Mouse (Mus musculus) cerebellum, adult 11-12 months (tissue): ENCODE data around the gene Megf11.
A peak's percentile ranks its signal among the peaks of the same experiment; 100 is the strongest.

Experiments
- DNase-seq: peaks from one replicate; pipeline ENCODE4 v3.0.0; 2022

The Megf11 gene

GRCm38 (mm10) chr9:64612121-64612983 is 226.9 kb downstream of the Megf11 start:
- DNase-seq, result peak; percentile 55

DNA sequence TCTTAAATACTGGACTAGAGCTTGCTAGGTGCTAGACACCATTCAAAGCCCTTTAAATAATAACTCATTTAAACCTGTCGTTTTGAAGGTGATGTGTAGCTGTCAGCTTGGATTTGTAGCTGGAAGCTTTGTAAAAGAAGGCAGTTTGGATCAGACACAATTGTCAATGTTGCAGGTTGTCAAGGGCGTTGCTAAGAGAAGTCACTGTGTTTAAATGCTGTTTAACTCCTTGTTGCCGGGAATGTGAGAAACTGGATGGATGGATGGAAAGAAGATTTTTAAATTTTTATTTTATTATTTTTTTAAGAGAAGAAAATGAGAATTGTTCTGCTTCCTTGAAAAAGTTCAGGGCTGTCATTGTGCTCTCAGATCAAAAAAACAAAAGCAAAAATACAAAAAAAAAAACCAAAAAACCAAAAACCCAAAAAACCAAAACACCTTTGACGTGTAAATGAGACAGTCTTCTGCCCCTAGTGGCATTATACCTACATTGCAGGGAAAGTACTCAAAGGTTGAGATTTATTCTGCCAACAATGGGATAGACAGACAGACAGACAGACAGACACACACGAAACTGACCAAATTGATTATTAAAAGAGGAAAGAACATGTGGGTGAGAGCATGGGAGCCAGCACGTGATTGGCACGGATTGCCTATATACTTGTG is 227.7 kb downstream of the Megf11 start:
- DNase-seq, result peak; percentile 11

- no peak for DNase-seq
These were observed 232.0 kb downstream of the Megf11 start for GRCm38 (mm10) chr9:64617413-64617812.

DNA sequence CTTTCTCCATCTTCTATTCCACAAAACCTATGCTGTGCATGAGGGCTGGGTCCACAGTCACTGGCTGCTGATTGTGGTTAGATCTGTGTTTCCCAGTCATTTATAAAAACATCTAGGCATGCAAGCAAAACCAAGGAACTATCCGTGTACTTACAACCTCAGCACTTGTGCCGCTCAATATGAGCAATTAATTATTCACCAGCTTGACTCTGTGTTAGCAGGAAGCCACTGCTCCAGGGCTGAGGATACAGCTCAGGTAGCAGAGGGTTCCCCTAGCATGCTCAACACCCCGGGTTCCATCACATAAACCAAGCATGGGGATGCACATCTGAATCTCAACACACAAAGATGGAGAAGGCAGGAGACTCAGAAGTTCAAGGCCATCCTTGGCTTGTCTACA is 233.0 kb downstream of the Megf11 start:
- no peak for DNase-seq

GRCm38 (mm10) chr9:64619440-64619839 is 234.0 kb downstream of the Megf11 start:
- DNase-seq, result no peak

DNA sequence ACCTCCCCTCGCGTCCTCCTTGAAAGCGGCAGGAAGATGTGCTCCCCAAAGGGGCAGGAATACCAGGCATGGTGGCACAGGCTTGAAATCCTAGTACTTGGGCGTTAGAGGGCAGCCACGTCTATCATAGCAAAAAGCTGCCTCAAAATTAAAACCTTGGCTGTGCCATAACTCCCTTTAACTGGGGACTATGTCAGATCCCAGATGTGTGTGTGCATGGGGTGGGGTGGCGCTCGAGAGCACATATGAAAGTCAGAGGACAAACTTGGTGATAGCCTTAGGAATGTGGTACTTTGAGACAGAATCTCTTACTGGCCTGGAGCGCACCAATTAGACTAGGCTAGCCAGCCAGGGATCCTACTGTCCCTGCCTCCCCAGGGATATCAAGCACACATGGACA is 235.2 kb downstream of the Megf11 start:
- DNase-seq, result peak; percentile 28

DNA sequence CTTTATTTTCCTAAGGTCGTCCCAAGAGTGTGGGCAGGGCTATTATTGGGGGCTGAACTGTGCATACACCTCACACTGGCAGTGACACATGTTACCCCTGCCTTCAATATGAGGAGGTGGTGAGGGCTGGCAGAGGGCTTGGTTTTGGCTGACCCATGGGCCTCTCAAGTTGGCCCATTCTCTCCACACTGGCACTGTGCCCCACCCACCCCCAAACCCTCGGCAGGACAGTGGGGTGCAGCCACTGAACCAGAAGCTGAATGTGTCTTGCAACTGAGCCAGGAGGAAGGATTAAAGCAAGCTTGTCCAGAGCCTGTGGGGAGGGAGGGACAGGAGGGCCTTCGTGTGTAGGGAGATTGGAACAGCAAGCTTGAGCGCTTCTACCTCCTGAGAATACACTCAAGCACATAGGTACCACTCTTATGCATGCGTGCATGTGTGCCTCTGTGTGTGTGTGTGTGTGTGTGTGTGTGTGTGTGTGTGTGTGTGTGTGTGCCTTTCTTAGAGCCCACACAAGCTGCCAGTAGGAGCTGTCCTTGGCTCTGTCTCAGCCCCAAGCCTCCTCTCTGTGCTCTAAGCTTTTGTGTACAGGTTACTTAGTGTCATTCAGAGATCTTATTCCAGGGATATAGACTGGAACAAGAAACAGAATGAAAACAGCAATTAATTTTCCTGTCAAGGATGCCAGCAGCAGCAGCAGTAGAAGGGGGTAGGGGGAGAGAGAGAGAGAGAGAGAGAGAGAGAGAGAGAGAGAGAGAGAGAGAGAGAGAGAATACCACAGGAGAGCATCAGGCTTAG is 236.3 kb downstream of the Megf11 start:
- DNase-seq, result peak; percentile 91

DNA sequence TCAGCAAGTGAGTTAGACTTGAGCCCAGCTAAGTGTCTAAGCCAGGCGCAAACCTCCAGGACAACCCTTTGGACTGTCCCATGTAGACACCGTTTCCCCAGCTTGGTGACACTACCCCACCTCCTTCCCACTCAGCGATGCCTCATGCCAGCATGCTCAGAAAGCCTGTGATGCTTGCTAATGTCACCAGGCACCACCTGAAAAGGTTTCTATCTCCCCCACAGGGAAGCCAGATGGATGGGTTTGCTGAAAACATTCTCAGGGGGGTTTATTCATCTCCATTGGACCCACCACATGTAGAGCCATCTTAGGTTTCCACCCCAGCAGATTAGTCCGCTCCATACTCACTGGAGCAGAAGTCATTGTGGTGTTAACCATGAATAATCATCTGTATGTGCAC is 237.9 kb downstream of the Megf11 start:
- peak; percentile 73 for DNase-seq

DNA sequence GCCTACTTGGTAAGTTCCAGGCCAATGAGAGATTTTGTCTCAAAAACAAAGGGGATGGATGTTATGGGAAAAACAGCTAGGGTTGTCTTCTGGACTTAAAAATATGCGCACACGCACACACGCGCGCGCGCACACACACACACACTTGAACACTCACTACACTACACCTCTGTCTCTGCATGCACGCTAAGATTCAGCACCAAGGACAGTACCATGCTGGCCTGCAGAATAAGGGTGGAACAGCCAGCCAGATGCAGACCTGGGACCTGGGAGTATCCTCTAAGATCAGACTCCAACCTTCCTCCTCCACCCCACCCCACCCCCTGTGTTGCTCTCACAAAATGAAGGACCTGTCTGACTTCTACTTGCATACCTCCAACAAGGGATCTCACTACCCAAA is 239.1 kb downstream of the Megf11 start:
- no peak for DNase-seq

DNA sequence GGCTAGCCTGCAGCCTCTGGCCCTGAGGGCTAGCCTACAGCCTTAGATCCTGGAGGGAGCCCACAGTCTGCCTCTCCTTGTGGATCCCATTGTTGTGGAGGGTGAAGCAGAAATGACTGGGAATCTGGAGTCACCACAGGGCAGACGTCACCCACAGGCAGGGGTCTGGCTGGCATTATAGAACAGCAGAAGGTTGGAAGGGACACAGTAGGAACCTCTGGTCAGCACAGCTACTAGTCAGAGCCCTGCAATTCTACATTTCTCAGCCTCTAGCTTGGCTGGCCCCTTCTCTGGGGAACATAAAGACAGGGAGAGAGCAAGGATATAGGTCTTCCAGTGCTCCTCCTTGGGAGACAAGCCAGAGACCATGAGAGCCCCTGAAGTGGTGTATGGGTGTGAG is 244.4 kb downstream of the Megf11 start:
- DNase-seq, result no peak

DNA sequence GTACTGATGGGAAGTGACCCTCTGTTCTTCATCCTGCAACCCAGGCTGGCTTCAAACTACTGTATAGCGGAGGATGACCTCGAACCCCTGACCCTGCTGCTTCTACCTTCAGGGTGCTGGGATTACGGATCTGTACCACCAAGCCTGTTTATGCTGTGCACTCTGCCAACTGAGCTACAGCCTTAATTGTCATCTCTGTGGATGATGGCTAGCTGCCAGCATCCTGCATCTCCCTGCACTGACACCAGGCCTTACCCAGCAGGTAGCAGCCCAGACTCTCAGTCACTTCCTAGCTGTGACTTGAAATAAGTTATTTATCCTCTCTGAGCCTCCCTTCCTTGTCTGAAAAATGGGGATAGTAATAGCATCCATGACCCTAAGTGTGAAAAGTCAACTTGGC is 247.7 kb downstream of the Megf11 start:
- DNase-seq, result peak; percentile 78

GRCm38 (mm10) chr9:64636111-64636510 is 250.7 kb downstream of the Megf11 start:
- no peak for DNase-seq

DNA sequence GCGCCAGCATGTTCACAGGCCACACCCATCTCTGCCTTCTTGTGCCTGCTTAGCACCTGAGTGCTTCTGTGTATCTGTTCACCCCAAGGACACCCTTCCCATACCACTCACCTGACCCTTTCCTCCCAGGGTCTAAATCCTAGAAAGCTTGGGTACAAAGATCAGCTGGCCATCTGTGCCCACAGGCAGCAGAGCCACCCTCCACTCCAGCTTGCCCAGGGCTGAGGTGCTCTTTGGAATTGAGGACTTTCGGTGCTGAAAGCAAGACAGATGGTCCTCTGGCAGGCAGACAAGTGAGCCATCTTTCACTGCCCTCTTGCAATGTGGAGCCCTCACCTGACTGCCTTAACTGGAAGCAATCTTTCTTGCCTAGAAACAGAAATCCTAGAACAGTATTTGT is 251.5 kb downstream of the Megf11 start:
- DNase-seq, result peak; percentile 89

GRCm38 (mm10) chr9:64638250-64638649 is 252.8 kb downstream of the Megf11 start:
- DNase-seq, result peak; percentile 60

GRCm38 (mm10) chr9:64639664-64640063 is 254.2 kb downstream of the Megf11 start:
- peak; percentile 68 for DNase-seq

GRCm38 (mm10) chr9:64644129-64644528 is 258.7 kb downstream of the Megf11 start:
- no peak for DNase-seq

DNA sequence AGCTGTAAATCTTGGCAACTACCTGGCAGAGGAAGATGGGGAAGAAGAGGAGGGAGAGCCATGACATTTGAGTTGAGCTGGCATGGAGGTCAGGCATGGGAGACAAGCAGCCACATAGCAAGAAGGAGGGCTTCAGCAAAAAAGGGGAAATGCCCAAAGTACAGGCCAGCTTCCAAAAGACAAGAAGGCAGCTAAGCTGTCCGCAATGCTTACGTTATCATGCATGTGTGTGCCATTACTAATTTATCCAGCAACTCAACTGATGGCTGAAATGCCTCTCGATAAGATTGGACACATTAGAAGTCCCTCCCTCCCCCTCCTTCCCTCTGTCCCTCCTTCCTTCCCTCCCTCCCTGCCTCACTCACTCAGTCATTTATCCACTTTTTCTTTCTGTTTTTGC is 260.0 kb downstream of the Megf11 start:
- no peak for DNase-seq

DNA sequence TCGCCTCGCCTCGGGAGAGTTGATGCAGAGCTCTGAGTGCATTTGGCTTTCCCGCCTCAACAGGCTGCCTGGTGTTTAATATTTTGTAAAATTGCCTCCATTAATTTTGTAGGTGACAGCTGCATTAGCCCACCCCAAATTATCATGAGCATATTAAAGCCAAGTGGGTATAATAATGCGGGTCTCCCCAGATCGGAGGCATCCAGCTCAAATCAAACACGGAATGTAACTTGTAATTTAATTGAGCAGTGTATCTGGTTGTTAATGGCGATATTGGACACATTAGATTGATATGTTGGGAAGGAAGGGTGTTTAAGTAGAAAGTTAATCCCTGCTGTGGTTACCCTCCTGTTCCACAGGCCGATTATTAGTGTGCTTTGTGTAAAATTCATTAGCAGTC is 264.0 kb downstream of the Megf11 start:
- DNase-seq, result no peak

GRCm38 (mm10) chr9:64649892-64650291 is 264.5 kb downstream of the Megf11 start:
- DNase-seq, result peak; percentile 69

GRCm38 (mm10) chr9:64651181-64651580 is 265.8 kb downstream of the Megf11 start:
- DNase-seq, result no peak

GRCm38 (mm10) chr9:64651689-64652088 is 266.3 kb downstream of the Megf11 start:
- DNase-seq, result no peak

- no peak for DNase-seq
These were observed 266.7 kb downstream of the Megf11 start for GRCm38 (mm10) chr9:64652138-64652537.

- no peak for DNase-seq
These were observed 267.5 kb downstream of the Megf11 start for GRCm38 (mm10) chr9:64652841-64653361.
